Mouse (Mus musculus) left cerebral cortex, adult 18-20 months (tissue): ENCODE results near the gene Zpbp2. TPM values are rescaled to one million over a fixed set of nuclear protein-coding genes. Genes with fewer than 3 reads are reported as not detected.
A peak's percentile ranks its signal among the peaks of the same experiment; 100 is the strongest.
"Not testable (repeated sequence)": the region's sequence is repeated elsewhere in the genome, so short reads cannot be mapped to it uniquely, and the experiment has no call there.

Experiments
- DNase-seq, 2 experiments: peaks; one replicate each; pipeline ENCODE4 v3.0.0; 2021 to 2022; ENCODE audit warnings: low spot score in 2 of 2, mixed read lengths in 1 of 2
- total RNA-seq, 2 experiments: library from RNA; stranded (reverse); gene quantifications; 2 replicates each; pipeline ENCODE4 v1.2.3; 2021

Gene Zpbp2
- total RNA-seq, 2 experiments from 2014 or later = not detected

DNA sequence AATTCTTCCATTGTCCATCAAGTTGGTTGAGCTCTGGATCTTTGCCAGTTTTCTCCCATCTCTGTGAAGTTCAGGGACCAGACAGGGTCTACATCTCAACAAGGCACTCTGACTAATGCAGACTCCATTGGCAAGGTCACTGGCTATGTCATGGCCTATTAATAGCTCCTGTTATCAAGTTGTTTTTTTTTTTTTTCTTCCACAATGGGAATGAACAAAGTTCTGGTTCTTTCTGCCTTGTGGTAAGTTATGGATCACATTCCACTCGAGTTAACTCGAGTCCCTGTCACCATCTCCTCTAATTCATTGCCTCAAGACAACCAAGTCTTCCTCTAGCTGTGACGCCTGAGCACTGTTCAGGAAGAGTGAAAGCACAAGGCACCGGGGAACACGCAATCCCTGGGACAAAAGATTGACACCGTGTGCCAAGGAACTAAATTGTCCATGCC is 38.0 kb downstream of the Zpbp2 start:
- no peak for DNase-seq

DNA sequence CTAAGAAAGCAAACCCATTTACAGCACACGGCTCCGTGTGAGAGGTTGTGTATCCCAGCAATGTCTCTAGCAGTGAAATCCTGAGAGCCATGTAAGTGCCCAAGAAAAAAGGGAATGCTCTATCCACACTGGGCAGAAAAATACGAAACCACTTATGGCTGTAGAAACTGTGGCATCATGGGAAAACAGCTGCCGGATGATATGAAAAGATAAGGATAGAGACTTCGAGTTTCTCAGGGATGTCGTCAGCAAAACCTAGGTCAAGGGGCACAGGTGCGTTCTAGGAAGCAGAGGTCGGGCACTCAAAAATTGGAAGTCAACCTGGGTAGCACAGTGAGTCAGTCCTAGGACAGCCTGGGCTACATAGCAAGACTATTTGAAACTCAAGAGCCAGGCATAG is 38.4 kb downstream of the Zpbp2 start:
- no peak for DNase-seq

DNA sequence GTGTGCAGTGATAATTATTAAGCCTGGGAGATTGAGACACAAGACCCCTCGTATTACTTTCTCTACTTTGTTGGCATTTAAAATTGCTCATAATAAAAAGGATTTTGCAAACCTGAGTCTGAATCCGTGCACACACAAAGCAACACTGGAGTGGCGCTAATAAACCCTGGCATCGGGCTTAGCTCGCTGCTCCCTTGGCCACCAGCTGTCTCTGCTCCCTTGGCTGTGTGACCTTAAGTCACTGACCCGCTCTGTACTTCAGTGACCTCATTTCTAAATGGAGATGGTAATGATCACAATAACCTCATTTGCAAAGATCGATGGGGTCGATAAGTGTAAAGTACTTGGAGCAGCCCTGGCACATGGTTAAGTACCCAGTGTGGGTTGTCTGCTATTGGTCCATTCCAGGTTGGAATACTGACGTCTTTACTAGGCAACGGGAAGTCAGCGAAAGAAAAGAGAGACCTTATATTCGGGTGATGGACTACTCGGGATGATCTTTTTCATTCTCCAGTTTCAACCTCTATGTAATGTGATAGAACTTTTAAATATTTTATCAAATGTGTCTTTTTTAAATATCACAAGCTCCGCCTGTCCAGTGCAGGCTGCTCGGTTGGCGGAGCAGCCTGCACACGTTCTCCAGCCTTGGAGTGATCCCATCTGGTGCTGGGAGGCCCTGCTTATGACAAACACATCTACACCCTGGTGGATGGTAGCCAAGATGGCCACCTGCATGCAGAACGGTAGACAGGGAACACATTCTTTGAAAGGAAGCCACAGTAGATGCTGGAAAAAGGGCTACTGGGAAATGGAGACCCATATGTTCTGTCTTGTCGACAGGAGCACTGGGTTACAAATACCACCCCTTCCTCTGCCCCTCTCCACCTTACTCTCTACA is 39.9 kb downstream of the Zpbp2 start:
- no peak for DNase-seq

DNA sequence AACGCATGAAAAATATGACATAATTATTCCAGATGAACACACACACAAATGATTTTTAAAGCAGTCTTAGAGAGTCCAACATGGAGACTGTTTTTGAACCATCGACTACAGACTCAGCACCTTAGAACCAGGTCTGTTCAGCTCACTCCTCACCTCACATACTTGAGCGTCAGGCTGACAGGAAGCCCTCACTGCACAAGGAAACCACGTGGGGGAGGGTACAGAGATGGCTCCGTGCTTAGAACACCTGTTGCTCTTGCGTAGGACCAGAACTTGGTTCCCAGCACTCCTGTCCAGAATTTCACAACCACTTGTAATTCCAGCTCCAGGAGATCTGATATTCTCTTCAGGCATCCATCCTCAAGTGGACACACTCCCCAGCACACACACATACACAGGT is 44.1 kb downstream of the Zpbp2 start:
- DNase-seq = no peak

DNA sequence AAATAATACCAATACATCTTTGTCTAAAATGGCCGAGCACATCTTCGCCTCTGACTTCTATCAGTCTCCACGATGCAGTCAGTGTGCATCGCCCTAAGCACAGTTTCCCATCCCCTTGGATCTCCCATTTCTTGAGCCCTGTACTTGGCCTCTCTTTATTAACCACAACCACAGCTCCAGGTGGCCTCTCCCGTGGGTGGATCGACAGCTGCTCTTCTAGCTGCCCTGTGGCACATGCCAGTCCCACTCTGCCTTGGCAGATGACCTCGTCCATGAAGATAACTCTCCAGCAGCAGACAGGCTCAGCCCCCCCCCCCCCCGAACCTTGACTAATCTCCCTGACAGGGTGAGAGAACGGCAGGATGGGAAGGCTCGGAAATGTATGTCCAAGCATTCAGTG is 44.6 kb downstream of the Zpbp2 start:
- no peak for DNase-seq

DNA sequence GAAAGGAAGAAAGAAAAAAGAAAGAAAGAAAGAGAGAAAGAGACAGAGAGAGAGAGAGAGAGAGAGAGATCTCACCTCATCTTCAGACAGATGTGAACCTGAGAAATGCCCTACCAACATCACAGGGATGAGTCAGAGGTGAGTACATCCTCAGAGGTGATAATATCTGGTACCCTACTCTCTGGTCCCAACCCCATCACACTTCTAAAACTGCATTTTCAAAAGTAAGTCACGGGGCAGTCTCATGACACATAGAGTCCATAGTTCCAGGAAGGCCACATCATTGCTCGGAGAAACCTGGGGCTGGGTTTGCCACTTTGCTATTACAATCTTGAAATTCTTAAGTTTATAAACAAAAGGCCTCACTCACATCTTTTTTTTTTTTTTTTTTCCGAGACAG is 45.1 kb downstream of the Zpbp2 start:
- no peak for DNase-seq

DNA sequence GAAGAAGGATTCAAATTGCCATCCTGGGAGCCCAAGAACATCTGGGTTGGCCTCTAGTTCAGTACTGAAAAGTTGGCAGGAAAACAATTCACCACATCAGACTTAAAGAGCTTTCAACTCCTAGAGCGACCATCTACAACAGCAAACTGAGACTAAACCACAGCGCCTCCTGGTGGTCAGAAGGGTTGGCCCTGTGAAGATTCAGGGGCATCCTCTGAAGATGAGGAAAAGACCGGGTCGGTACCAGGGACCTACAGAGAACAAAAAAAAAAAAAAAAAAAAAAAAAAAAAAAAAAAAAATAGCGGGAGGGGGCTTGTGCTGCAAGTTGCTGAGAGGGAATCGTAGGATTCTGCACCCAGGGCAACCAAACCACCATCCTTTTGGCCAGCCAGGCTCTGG is 46.5 kb downstream of the Zpbp2 start:
- no peak for DNase-seq

DNA sequence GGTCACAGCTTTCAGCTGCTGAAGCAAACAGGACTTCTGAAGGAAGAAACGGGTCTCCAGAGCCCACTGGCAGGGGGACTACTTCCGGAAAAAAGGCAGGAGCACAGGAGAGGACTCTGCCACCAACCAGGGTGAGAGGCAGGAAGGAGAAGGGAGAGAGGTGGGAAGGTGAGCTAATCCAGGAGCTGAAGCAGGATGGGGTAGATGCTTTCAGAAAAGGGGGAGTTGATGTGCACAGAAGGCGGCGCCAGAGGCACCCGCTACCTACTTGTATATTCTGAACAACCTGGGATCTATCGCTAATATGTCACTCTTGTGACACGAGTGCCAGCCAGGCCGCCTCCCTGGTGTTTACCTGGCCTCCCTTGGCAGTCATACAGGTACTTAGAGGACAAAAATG is 47.1 kb downstream of the Zpbp2 start, which contains the start of gene Lrrc3c:
Gene Lrrc3c, plus strand, starts transcription at position 301 of the 400 bp plus-strand sequence.
- DNase-seq = no peak

DNA sequence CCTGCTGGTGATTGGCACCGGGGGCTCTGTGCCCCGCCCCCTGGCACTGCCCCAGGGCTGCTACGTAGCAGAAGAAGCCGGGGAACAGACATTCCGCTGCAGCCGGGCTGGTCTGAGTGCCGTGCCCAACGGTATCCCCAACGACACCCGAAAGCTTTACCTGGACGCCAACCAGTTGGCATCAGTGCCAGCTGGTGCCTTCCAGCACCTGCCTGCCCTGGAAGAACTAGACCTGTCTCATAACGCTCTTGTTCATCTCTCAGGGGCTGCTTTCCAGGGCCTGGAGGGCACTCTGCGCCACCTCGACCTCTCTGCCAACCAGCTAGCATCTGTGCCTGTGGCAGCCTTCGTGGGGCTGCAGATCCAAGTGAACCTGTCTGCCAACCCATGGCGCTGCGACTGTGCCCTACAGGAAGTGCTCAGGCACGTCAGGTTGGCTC is 48.0 kb downstream of the Zpbp2 start:
- DNase-seq = no peak

DNA sequence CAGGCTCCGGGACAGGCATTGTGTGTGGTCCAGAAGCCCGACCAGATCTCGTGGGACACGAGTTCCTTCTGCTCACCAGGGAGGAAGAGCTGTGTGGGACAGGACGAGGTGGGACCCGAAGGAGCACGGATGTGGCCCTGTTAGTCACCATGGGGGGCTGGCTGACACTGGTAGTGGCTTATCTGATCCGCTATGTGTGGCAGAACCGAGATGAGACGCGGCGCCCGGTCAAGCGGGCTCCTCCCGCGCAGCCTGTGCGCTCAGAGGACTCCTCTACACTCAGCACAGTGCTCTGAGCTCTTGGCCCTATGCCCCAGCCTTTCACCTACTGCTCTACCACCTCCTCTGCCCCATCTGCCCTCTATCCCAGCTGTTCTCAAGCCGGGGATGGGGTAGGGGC is 48.4 kb downstream of the Zpbp2 start:
- DNase-seq = no peak

DNA sequence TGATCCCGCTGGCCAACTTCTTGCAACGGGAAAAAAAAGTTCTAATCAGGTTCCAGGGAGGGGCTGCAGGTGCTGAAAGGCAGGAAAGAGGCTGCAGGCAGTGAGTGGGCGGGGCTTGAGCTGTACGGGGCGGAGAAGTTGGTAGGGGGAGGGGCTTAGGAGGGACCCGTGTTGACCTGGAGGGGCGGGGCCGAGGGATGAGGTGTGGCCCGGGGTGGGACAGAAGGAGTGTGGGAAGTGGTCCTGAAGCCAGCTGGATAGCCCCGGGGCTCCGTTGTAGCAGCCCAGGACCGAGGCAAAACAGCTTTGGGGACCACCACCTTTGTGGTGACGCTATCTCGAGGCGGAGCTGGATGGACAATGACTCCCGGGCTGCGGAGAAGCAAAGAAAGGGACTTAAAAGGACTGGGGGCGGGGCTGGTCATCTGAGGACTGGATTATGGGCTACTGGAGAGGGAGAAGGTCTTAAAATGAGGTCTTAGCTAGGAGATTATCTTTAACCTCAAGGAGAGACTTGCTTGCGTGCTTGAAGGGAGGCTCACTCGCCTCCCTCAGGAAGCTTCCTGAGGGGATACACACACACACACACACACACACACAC is 51.3 kb downstream of the Zpbp2 start:
- DNase-seq = no peak

DNA sequence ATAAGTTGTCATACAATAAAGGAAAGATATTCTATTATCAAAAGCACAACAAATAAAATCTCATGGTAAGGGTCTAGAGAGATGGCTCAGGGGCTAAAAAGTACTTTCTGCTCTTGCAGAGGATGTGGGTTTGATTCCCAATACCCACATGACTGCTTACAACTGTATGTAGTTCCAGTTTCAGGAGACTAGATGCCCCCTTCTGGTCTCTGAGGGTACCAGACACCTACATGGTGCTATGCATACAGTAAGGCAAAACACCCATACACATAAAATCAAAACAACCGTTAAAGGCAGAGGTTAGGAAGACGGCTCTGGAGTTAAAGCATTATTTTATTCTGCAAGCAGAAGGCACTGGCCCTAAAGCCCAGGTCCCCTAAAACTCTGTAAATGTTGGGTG is 53.1 kb downstream of the Zpbp2 start:
- DNase-seq = no peak

DNA sequence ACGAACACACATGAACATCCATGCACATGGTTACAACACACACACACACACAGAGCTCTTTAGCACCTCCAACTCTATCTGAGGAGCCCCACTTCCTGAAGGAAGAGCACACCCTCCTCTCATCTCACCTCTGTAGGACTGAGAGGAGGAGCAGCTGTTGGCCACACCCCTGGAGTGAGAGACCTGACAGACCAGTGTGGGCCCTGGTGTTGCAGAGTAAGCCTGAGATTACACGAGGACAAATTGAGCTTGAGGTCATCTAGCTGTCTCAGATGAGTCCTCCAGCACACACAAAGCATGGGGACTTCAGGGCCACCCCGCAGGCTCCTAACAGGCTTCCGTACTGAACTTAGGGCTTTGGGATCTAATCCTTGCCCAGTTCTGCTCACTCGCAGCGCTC is 54.0 kb downstream of the Zpbp2 start:
- DNase-seq = not testable (repeated sequence)

DNA sequence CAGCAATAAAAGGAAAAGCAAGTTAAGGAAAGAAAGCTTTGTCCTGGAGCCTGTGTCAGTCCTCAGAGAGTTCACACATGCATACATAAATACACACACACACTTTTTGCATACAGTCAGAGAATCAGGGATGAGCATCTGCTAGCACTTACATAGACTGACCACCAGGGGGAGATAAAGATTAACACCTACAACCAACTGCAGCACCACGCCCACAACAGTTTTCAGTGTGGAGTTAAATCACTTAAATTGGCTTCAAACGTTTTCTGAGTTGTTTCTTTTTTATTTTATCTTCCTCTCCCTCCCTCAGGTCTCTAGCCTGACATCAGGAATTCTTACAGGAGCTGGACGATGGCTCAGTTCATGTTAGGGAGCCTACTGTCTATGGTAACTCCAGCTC is 55.9 kb downstream of the Zpbp2 start:
- DNase-seq = peak; percentile 23 to 33

Other genes starting within 250 kb of the Zpbp2 start
- 10 to 100 TPM; 70.9 to 73.2 TPM for gene Neurod2, start 221.4 kb upstream of the Zpbp2 start, total RNA-seq
- 100 to 1,000 TPM; 225 to 310 TPM for gene Ppp1r1b, start 202.7 kb upstream of the Zpbp2 start, total RNA-seq
- gene Stard3, start 192.7 kb upstream of the Zpbp2 start, total RNA-seq = 10 to 100 TPM; 39.8 to 40.9 TPM
- gene Tcap, start 167.3 kb upstream of the Zpbp2 start, total RNA-seq = 1 to 10 TPM; 6.9 to 8.1 TPM
- gene Pnmt, start 164.6 kb upstream of the Zpbp2 start, total RNA-seq = under 1 TPM; 0.30 to 0.74 TPM
- gene Pgap3, start 150.6 kb upstream of the Zpbp2 start, total RNA-seq = 10 to 100 TPM in 1 of 2 experiments, 1 to 10 TPM in 1; 9.4 to 10.3 TPM
- gene Erbb2, start 138.6 kb upstream of the Zpbp2 start, total RNA-seq = 1 to 10 TPM; 2.0 to 2.2 TPM
- 100 to 1,000 TPM; 104 to 110 TPM for gene Mien1, start 112.1 kb upstream of the Zpbp2 start, total RNA-seq
- 1 to 10 TPM; 3.6 to 4.3 TPM for gene Grb7, start 104.7 kb upstream of the Zpbp2 start, total RNA-seq
- gene Ikzf3, start 5.1 kb upstream of the Zpbp2 start, total RNA-seq = under 1 TPM; 0.33 TPM
- 10 to 100 TPM; 46.0 to 49.4 TPM for gene Ormdl3, start 36.3 kb downstream of the Zpbp2 start, total RNA-seq
- gene Lrrc3c, start 47.2 kb downstream of the Zpbp2 start, total RNA-seq = not detected
- gene Gm12355, start 74.6 kb downstream of the Zpbp2 start, total RNA-seq = 10 to 100 TPM; 11.7 to 12.1 TPM
- not detected for gene Gsdma3, start 75.3 kb downstream of the Zpbp2 start, total RNA-seq
- not detected for gene Gsdma2, start 95.7 kb downstream of the Zpbp2 start, total RNA-seq
- under 1 TPM in 1 of 2 experiments, not detected in 1; 0.14 TPM for gene Gsdma, start 113.3 kb downstream of the Zpbp2 start, total RNA-seq
- gene Psmd3, start 131.5 kb downstream of the Zpbp2 start, total RNA-seq = 100 to 1,000 TPM; 135 to 138 TPM
- not detected for gene Csf3, start 150.2 kb downstream of the Zpbp2 start, total RNA-seq
- gene Med24, start 178.3 kb downstream of the Zpbp2 start, total RNA-seq = 100 to 1,000 TPM; 108 to 127 TPM
- gene Thra, start 189.5 kb downstream of the Zpbp2 start, total RNA-seq = 100 to 1,000 TPM; 708 to 832 TPM
- 100 to 1,000 TPM in 1 of 2 experiments, 10 to 100 TPM in 1; 87.2 to 122 TPM for gene Nr1d1, start 224.2 kb downstream of the Zpbp2 start, total RNA-seq
- 100 to 1,000 TPM; 182 to 185 TPM for gene Msl1, start 244.4 kb downstream of the Zpbp2 start, total RNA-seq